Mouse (Mus musculus) spleen, adult 2 months (tissue): ENCODE results near the gene Grk4.

Experiments used
- CTCF ChIP-seq: fragments of 200-500 bp; IDR thresholded peaks from 2 replicates; pipeline ENCODE4 v1.5.1; 2011; ENCODE audit warnings: mild to moderate bottlenecking, inconsistent platforms; ENCODE audit not compliant: insufficient read depth, insufficient read length, insufficient replicate concordance; ENCODE audit errors: extremely low read depth
- POLR2A ChIP-seq: fragments of 200-500 bp; IDR thresholded peaks from 2 replicates; pipeline ENCODE4 v1.6.1; 2011; ENCODE audit warnings: low read depth, low read length, inconsistent platforms

DNA sequence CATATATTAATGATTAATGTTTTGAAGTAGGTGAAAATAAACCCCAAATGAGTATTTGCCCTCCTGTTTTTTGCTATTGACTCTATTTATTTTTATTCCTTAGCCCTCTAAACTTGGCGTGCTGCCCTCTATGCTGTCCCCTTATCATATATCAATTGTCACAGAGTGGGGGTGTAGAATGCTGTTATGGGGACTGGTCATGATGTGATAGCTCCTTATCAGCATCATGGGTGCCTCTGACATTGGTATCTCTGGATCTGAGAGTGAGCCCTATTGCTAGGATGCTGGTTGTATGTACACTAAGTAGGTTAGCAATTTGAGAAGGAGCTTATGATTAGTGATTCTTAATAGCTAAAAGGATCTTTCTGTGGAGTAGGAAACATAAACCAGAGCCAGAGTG is 70.1 kb downstream of the Grk4 start:
- TF ChIP-seq CTCF (no peak), POLR2A (no peak)
